Mouse (Mus musculus) T-helper 2 cell (primary cell): ENCODE measurements around the gene Hoxd4.

Source experiments
- in situ Hi-C: fragments of 300-600 bp; cut with MboI, MseI; formaldehyde crosslinking; loops from one replicate; pipeline ENCODE4 v1.15.1; 2025; ENCODE audit warnings: high pct_unique_total_duplicates

The Hoxd4 gene

GRCm38 (mm10) chr2:74711721-74712621 is at the start of gene Hoxd4, which contains the start of gene Hoxd3:
Hoxd4 (plus strand) TSS chr2:74711929.
Hoxd3 (plus strand) TSS chr2:74711927.
- in situ Hi-C loops = no loop called here

- in situ Hi-C loops = loop anchor here (10.0 to 25.0 kb wide), 3 partner anchors 359 to 1076 kb away; partner anchors contain the start of gene Chrna1
These were observed 48.3 kb upstream of the Hoxd4 start for GRCm38 (mm10) chr2:74663291-74663925.

GRCm38 (mm10) chr2:74666411-74666810 is 45.3 kb upstream of the Hoxd4 start:
- in situ Hi-C loops = loop anchor here (10.0 to 25.0 kb wide), 3 partner anchors 362 to 1079 kb away; partner anchors contain the start of gene Chrna1

- in situ Hi-C loops = loop anchor here (10.0 to 25.0 kb wide), 3 partner anchors 363 to 1080 kb away; partner anchors contain the start of gene Chrna1
These were observed 44.4 kb upstream of the Hoxd4 start for GRCm38 (mm10) chr2:74667191-74667841.

- in situ Hi-C loops = loop anchor here (10.0 to 25.0 kb wide), 3 partner anchors 363 to 1081 kb away; partner anchors contain the start of gene Chrna1
These were observed 43.8 kb upstream of the Hoxd4 start, which contains the start of gene Hoxd13 for GRCm38 (mm10) chr2:74667842-74668357. Hoxd13 (plus strand) TSS chr2:74668310.

- in situ Hi-C loops = loop anchor here (10.0 to 25.0 kb wide), 3 partner anchors 364 to 1081 kb away; partner anchors contain the start of gene Chrna1
These were observed 43.1 kb upstream of the Hoxd4 start for GRCm38 (mm10) chr2:74668370-74669229.

GRCm38 (mm10) chr2:74669230-74669578 is 42.5 kb upstream of the Hoxd4 start:
- in situ Hi-C loops = loop anchor here (10.0 to 25.0 kb wide), 3 partner anchors 364 to 1082 kb away; partner anchors contain the start of gene Chrna1

GRCm38 (mm10) chr2:74669650-74670235 is 42.0 kb upstream of the Hoxd4 start:
- in situ Hi-C loops = loop anchor here (10.0 to 25.0 kb wide), 4 partner anchors 365 to 1082 kb away; partner anchors contain the start of gene Chrna1

GRCm38 (mm10) chr2:74670632-74671188 is 41.0 kb upstream of the Hoxd4 start:
- in situ Hi-C loops = loop anchor here (10.0 to 25.0 kb wide), 3 partner anchors 606 to 1083 kb away; partner anchors contain the start of gene Chrna1

GRCm38 (mm10) chr2:74671847-74672246 is 39.9 kb upstream of the Hoxd4 start:
- in situ Hi-C loops = loop anchor here (10.0 to 25.0 kb wide), 3 partner anchors 607 to 1085 kb away; partner anchors contain the start of gene Chrna1

- in situ Hi-C loops = loop anchor here (10.0 to 25.0 kb wide), 3 partner anchors 608 to 1085 kb away; partner anchors contain the start of gene Chrna1
These were observed 39.0 kb upstream of the Hoxd4 start for GRCm38 (mm10) chr2:74672481-74673362.

GRCm38 (mm10) chr2:74673835-74674425 is 37.8 kb upstream of the Hoxd4 start:
- in situ Hi-C loops = loop anchor here (10.0 to 25.0 kb wide), 3 partner anchors 609 to 1087 kb away; partner anchors contain the start of gene Chrna1

- in situ Hi-C loops = loop anchor here (10.0 to 25.0 kb wide), 3 partner anchors 610 to 1088 kb away; partner anchors contain the start of gene Chrna1
These were observed 36.7 kb upstream of the Hoxd4 start, which contains the start of gene Hoxd12 for GRCm38 (mm10) chr2:74674881-74675665. Hoxd12 (plus strand) TSS chr2:74675013.

- in situ Hi-C loops = loop anchor here (10.0 kb wide), 1 partner anchor 611 kb away; no protein-coding TSS in a partner anchor
These were observed 36.0 kb upstream of the Hoxd4 start for GRCm38 (mm10) chr2:74675666-74676282.

- in situ Hi-C loops = loop anchor here (10.0 kb wide), 1 partner anchor 612 kb away; no protein-coding TSS in a partner anchor
These were observed 35.2 kb upstream of the Hoxd4 start for GRCm38 (mm10) chr2:74676376-74677052.
